ENCODE assay signal across 8 mouse cellular contexts in genomic region chr7:138847316-138848027, GRCm38 (mm10). TPM values are rescaled to one million over a fixed set of nuclear protein-coding genes. Genes with fewer than 3 reads are reported as not detected.
A peak's percentile ranks its signal among the peaks of the same experiment; 100 is the strongest.
DNase-seq lines count a peak whose midpoint lies in the region; ATAC-seq and TF ChIP-seq lines count a peak whose summit lies in the region.

No protein-coding gene starts in this region.

- no peaks in the 10 kb centered on the region for H3K27me3 ChIP-seq in cerebellum, adult 2 months (ENCODE audit: control insufficient read depth, insufficient read depth, low read length)
- no peaks in the 10 kb centered on the region for H3K27me3 ChIP-seq in liver, embryonic 12.5 days (replicated peaks)

- peaks cover 21% of the 10 kb centered on the region for H3K4me1 ChIP-seq in cerebellum, adult 2 months (ENCODE audit: control insufficient read depth, insufficient read depth, low read length)
- H3K4me1 ChIP-seq in liver, embryonic 12.5 days: peaks cover 58% of the 10 kb centered on the region

- no peak for TF ChIP-seq CTCF in cerebellum, adult 2 months (IDR thresholded peaks at IDR 0.05; ENCODE audit: borderline replicate concordance, insufficient read depth, low read depth, low read length)

- WGBS in cerebellum, adult 2 months: 16% methylated on average over 13 of the region's 13 CpGs
- WGBS in liver, embryonic 12.5 days (ENCODE audit: insufficient replicate concordance): 35% methylated on average over 13 of the region's 13 CpGs

- TF ChIP-seq POLR2A in cerebellum, adult 2 months (IDR thresholded peaks at IDR 0.05; ENCODE audit: borderline replicate concordance, insufficient read depth, low read length): no peak

- H3K9ac ChIP-seq in liver, embryonic 12.5 days: peak overlapping the region; percentile 96

- H3K36me3 ChIP-seq in liver, embryonic 12.5 days: peaks cover 36% of the 10 kb centered on the region

- H3K4me2 ChIP-seq in liver, embryonic 12.5 days: peak overlapping the region; percentile 91

- H3K9me3 ChIP-seq in liver, embryonic 12.5 days (replicated peaks): no peaks in the 10 kb centered on the region

- ATAC-seq in liver, embryonic 12.5 days: no peak
- ATAC-seq in frontal cortex, adult (ENCODE audit: low TSS enrichment): no peak

- H3K4me3 ChIP-seq in cerebellum, adult 2 months (replicated peaks; ENCODE audit: insufficient read depth, low read depth, low read length): peak overlapping the region; percentile 82
- H3K4me3 ChIP-seq in liver, embryonic 12.5 days: peak overlapping the region; percentile 99

- no peak overlapping the region for H3K27ac ChIP-seq in cerebellum, adult 2 months (ENCODE audit: insufficient read depth, low read length)
- peak overlapping the region; percentile 92 for H3K27ac ChIP-seq in liver, embryonic 12.5 days

- DNase-seq in cerebellum, adult 2 months: no peak
- DNase-seq in cerebellum, adult 18-20 months: no peak
- DNase-seq in thymus, postnatal 4 days: peak; percentile 19
- no peak for DNase-seq in thymus, adult 18-20 months
- DNase-seq in thymus, postnatal 0 days (ENCODE audit: low spot score): no peak
- no peak for DNase-seq in MN1 (ENCODE audit: low spot score)

RNA-seq across cellular contexts. Expression of gene Mapk1ip1, which starts 1.4 kb away (rescaled TPM):
- polyA plus RNA-seq in cerebellum, adult 2 months (2012; rRNA removed): 87.6 and 88.7 TPM in 2 replicates
- 3.7 and 4.3 TPM in 2 replicates for polyA plus RNA-seq in liver, embryonic 12.5 days (2016; fragmentation: Nextera tagmentation; extraction: Ambion mirVana)
- polyA plus RNA-seq in thymus, postnatal 0 days (2015; fragmentation: Nextera tagmentation; extraction: Ambion mirVana): 16.2 and 16.7 TPM in 2 replicates

RNA-seq across cellular contexts. Expression of gene Ppp2r2d, which starts 1.6 kb away (rescaled TPM):
- polyA plus RNA-seq in cerebellum, adult 2 months (2012; rRNA removed): 70.0 and 74.9 TPM in 2 replicates
- polyA plus RNA-seq in liver, embryonic 12.5 days (2016; fragmentation: Nextera tagmentation; extraction: Ambion mirVana): 24.9 and 26.9 TPM in 2 replicates
- polyA plus RNA-seq in thymus, postnatal 0 days (2015; fragmentation: Nextera tagmentation; extraction: Ambion mirVana): 26.5 and 32.3 TPM in 2 replicates
